12 mouse cellular contexts compared by ENCODE assay signal in genomic region chr19:23089761-23090514, GRCm38 (mm10). TPM values are rescaled to one million over a fixed set of nuclear protein-coding genes. Genes with fewer than 3 reads are reported as not detected.
A peak's percentile ranks its signal among the peaks of the same experiment; 100 is the strongest.
DNase-seq lines count a peak whose midpoint lies in the region.
"Had no signal": no experiment of that assay in that cellular context is flagged by ENCODE, and none has a peak within 500 bp of the region (broad histone marks: within the 10 kb centered on the region; RNA-seq: fewer than 3 reads in every experiment).

No protein-coding gene starts in this region.

- H3K9me3 ChIP-seq in heart, embryonic 10.5 days: no peaks in the 10 kb centered on the region
- H3K9me3 ChIP-seq: forebrain, embryonic 15.5 days; liver, embryonic 13.5 days had no signal

- H3K36me3 ChIP-seq in heart, embryonic 10.5 days: no peaks in the 10 kb centered on the region
- H3K36me3 ChIP-seq: forebrain, embryonic 15.5 days; liver, embryonic 13.5 days had no signal

- no peaks in the 10 kb centered on the region for H3K27me3 ChIP-seq in heart, embryonic 10.5 days (ENCODE audit: insufficient read depth, poor library complexity, severe bottlenecking)
- H3K27me3 ChIP-seq: forebrain, embryonic 15.5 days; liver, embryonic 13.5 days had no signal

- WGBS in heart, embryonic 10.5 days: 84% methylated on average over 8 of the region's 8 CpGs

- no peaks in the 10 kb centered on the region for H3K4me1 ChIP-seq in heart, embryonic 10.5 days
- H3K4me1 ChIP-seq: forebrain, embryonic 15.5 days; liver, embryonic 13.5 days had no signal

- DNase-seq in heart, adult 11 months: peak; percentile 92
- DNase-seq in heart, embryonic 10.5 days (ENCODE audit: low spot score): no peak
- DNase-seq in testis, postnatal 10 days (ENCODE audit: low spot score): peak; percentile 44
- DNase-seq in testis, postnatal 14 days (ENCODE audit: low spot score): no peak
- peak; percentile 47 for DNase-seq in gastrocnemius, postnatal 10 days
- DNase-seq in skeletal muscle tissue, adult 2 months (ENCODE audit: low read depth, low spot score): peak; percentile 87
- DNase-seq in ovary, postnatal 10 days (ENCODE audit: low spot score): no peak
- DNase-seq in thymus, adult 18-20 months: no peak
- DNase-seq: liver, embryonic 13.5 days; thymus, postnatal 14 days had no signal

- no peak overlapping the region for H3K27ac ChIP-seq in heart, embryonic 10.5 days
- H3K27ac ChIP-seq: forebrain, embryonic 15.5 days; kidney, postnatal 0 days; liver, embryonic 13.5 days had no signal

- no peak overlapping the region for H3K4me3 ChIP-seq in heart, embryonic 10.5 days
- H3K4me3 ChIP-seq: forebrain, embryonic 15.5 days; liver, embryonic 13.5 days had no signal

RNA-seq across cellular contexts. Expression of gene Klf9, which starts 51.1 kb away (rescaled TPM):
- polyA plus RNA-seq in heart, embryonic 10.5 days (2016; fragmentation: Nextera tagmentation; extraction: Ambion mirVana): 1.4 and 1.6 TPM in 2 replicates
- total RNA-seq in gastrocnemius, postnatal 10 days (2021): 10 to 100 TPM; 50.4 to 83.1 TPM

Comparison
In these comparisons a context has a peak if more than half of its experiments do, and no peak if none do; other contexts are left out.
1. DNase-seq: peak in heart, adult 11 months (single experiment), testis, postnatal 10 days (single experiment), gastrocnemius, postnatal 10 days (single experiment) and skeletal muscle tissue, adult 2 months (single experiment); none in heart, embryonic 10.5 days (single experiment), testis, postnatal 14 days (single experiment), ovary, postnatal 10 days (single experiment) and thymus, adult 18-20 months (0 of 2).